Mouse (Mus musculus) limb, embryonic 14.5 days (tissue): ENCODE data around the gene Ccdc141. TPM values are rescaled to one million over a fixed set of nuclear protein-coding genes. Genes with fewer than 3 reads are reported as not detected.

Source experiments
- ATAC-seq: fragments of 200-750 bp; cut with Nextera tagmentation; 2 replicates; pipeline ENCODE4 v1.8.0; 2017; ENCODE audit warnings: low read depth, moderate number of reproducible peaks, moderate TSS enrichment; ENCODE audit not compliant: low FRiP score
- DNase-seq: peaks from one replicate; pipeline ENCODE4 v3.0.0-alpha.2; 2015; ENCODE audit warnings: low spot score
- H3K27ac ChIP-seq: fragments of 300-500 bp; sonication (generic); replicated peaks from 2 replicates; pipeline ENCODE4 v1.5.1; 2014; ENCODE audit warnings: low read depth, mild to moderate bottlenecking, low read length, moderate library complexity, mixed read lengths
- H3K27me3 ChIP-seq: fragments of 300-500 bp; sonication (generic); 2 replicates; pipeline ENCODE4 v1.6.1; 2014; ENCODE audit warnings: low read length, mixed read lengths; ENCODE audit not compliant: control insufficient read depth, insufficient read depth
- H3K36me3 ChIP-seq: fragments of 300-500 bp; sonication (generic); 2 replicates; pipeline ENCODE4 v1.6.1; 2014; ENCODE audit warnings: mild to moderate bottlenecking, low read length, moderate library complexity, mixed read lengths; ENCODE audit not compliant: control insufficient read depth, insufficient read depth
- H3K4me1 ChIP-seq: fragments of 300-500 bp; sonication (generic); 2 replicates; pipeline ENCODE4 v1.6.1; 2014; ENCODE audit warnings: antibody characterized with exemption, low read length, mixed read lengths; ENCODE audit not compliant: control insufficient read depth, insufficient read depth
- H3K4me2 ChIP-seq: fragments of 300-500 bp; sonication (generic); replicated peaks from 2 replicates; pipeline ENCODE4 v1.6.1; 2014; ENCODE audit warnings: low read depth, mild to moderate bottlenecking, low read length, moderate library complexity; ENCODE audit not compliant: severe bottlenecking
- H3K4me3 ChIP-seq: fragments of 300-500 bp; sonication (generic); replicated peaks from 2 replicates; pipeline ENCODE4 v1.5.1; 2014; ENCODE audit warnings: low read length
- H3K9ac ChIP-seq: fragments of 300-500 bp; sonication (generic); 2 replicates; pipeline ENCODE4 v1.6.1; 2014; ENCODE audit warnings: mild to moderate bottlenecking, low read depth, low read length, moderate library complexity; ENCODE audit not compliant: severe bottlenecking
- H3K9me3 ChIP-seq: fragments of 300-500 bp; sonication (generic); 2 replicates; pipeline ENCODE4 v1.6.1; 2016; ENCODE audit warnings: low read length; ENCODE audit not compliant: control insufficient read depth
- POLR2A ChIP-seq: fragments of 200-500 bp; IDR thresholded peaks from 2 replicates; pipeline ENCODE4 v1.8.0; 2012; ENCODE audit warnings: inconsistent platforms, mild to moderate bottlenecking, moderate library complexity, borderline replicate concordance; ENCODE audit not compliant: insufficient read depth, insufficient read length; ENCODE audit errors: extremely low read depth
- WGBS: fragments of 180-500 bp; shearing (Covaris S2); extraction: QIAGEN DNeasy Blood & Tissue Kit; methylation state at CpG from one replicate; pipeline ENCODE4 v1.1.7; 2014; 5-methylcytosine and 5-hydroxymethylcytosine counted together
- polyA plus RNA-seq, 2 experiments: library from polyadenylated mRNA; depleted of rRNA in 1 of 2; stranded (reverse) in 1 of 2; unstranded in 1 of 2; fragments of >200 nt; fragmentation: Nextera tagmentation in 1 of 2; extraction: Ambion mirVana in 1 of 2; gene quantifications; 2 replicates each; pipeline versions ENCODE4 v1.2.1 to v1.2.3; 2012 to 2014

Gene Ccdc141
- polyA plus RNA-seq, 2 experiments: 8.9 to 14.5 TPM

DNA sequence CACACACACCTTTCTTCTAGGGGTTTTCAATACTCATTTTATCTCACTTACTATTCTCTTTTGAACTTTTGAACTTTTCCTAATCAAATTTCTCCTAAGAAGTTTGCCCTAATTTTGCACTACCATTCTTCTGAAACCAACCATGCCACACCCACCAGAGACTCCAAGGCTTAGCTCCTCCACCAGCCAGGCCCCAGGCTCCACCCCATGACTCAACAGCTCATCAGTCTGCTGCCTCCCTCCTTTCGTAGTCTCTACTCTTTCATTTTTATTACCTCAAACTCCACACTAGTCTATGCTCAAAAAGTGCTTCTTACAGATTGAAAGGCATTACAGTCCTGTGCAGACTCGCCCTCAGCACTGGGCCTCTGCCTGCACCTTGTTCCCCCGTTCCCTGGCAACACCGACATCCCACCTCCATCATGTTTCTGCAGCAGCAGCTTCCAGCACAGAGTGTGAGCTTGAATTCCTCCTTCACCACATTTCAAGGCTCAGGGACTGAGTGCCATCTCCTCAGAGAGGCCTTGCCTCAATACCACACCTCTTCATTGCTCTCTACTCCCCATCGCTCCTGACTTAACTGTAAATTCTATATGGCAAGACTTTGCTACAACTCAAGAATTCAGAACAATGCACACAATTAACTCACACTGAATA lies 30.6 kb upstream of the Ccdc141 start:
- no peak overlapping the region for H3K27ac ChIP-seq
- no peak for DNase-seq
- no peak for ATAC-seq
- H3K4me1 ChIP-seq: no peaks in the 10 kb centered on the region
- H3K27me3 ChIP-seq: no peaks in the 10 kb centered on the region
- no peak overlapping the region for H3K9ac ChIP-seq
- TF ChIP-seq POLR2A: no peak
- H3K36me3 ChIP-seq: peaks cover 31% of the 10 kb centered on the region
- H3K4me2 ChIP-seq: no peak overlapping the region
- H3K9me3 ChIP-seq: no peaks in the 10 kb centered on the region
- no peak overlapping the region for H3K4me3 ChIP-seq
- 72% methylated on average over 5 of the region's 5 CpGs for WGBS

DNA sequence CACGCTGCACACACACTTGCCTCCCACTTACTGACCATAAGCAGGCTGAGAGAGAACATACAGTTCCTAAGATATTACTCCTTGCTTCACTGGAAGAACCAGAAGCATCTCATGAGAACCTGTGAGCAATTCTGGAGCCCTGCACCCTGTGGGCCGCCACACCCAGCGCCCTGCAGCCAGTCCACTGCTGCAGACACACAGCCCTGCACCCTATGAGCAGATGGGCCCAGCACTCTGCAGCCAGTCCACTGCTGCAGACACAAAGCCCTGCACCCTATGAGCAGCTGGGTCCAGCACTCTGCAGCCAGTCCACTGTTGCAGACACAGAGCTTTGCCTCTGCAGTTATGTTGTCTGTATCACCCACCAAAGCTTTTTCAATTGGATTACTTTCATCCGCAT lies 29.9 kb upstream of the Ccdc141 start:
- Histone ChIP-seq H3K36me3 (peaks cover 30% of the 10 kb centered on the region), H3K27me3 (no peaks in the 10 kb centered on the region), H3K4me2 (no peak overlapping the region), H3K4me3 (no peak overlapping the region), H3K4me1 (no peaks in the 10 kb centered on the region), H3K27ac (no peak overlapping the region), H3K9me3 (no peaks in the 10 kb centered on the region), H3K9ac (no peak overlapping the region)
- WGBS: 83% methylated on average over 4 of the region's 4 CpGs
- no peak for TF ChIP-seq POLR2A
- no peak for DNase-seq
- no peak for ATAC-seq

DNA sequence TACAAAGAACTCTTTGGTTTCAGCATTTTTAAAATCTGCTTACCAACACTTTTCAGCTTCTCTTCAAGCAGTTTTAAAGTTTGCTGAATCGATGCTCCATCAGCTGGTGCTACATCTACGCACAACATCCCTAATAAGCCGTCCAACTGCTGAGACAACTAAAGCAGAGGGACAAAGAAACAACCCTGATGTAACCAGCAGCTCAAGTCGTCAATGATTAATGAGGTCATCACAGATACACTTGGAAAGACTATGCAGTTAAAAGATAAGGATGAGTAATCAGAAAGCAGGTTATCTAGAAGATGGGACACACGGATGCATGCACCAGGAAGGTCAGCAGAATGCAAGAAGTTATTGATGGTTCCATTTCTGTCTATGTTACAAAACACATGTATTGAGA lies 27.8 kb upstream of the Ccdc141 start:
- WGBS: 84% methylated on average over 5 of the region's 5 CpGs

DNA sequence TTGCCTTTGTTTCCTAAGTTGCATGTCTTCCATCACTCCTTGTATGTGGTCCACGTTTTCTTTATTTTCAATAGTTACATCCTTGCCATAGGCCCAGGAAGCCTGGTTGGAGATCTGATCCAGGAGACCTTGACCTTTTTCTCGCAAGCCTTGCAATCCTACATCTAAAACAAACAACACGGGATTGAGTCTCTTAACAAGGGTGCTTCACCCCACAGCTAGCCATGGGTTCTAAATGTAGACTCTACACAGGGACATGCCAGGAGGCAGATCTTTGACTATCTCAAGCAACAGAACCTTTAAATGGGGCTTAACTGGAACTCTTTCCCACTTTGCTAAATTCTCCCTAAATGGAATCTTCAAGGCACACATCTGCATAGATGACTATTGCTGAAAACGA lies 26.4 kb upstream of the Ccdc141 start:
- Histone ChIP-seq H3K4me3 (no peak overlapping the region), H3K27me3 (no peaks in the 10 kb centered on the region), H3K27ac (no peak overlapping the region), H3K9me3 (no peaks in the 10 kb centered on the region), H3K36me3 (peaks cover 41% of the 10 kb centered on the region), H3K9ac (no peak overlapping the region), H3K4me2 (no peak overlapping the region), H3K4me1 (no peaks in the 10 kb centered on the region)
- DNase-seq (no peak), ATAC-seq (no peak)
- TF ChIP-seq POLR2A: no peak
- WGBS: 87% methylated on average over 4 of the region's 4 CpGs

More for the DNA sequence above, 27.8 kb upstream of the Ccdc141 start:
- no peaks in the 10 kb centered on the region for H3K9me3 ChIP-seq
- DNase-seq (no peak), ATAC-seq (no peak)
- H3K27ac ChIP-seq: no peak overlapping the region
- H3K9ac ChIP-seq: no peak overlapping the region
- no peak for TF ChIP-seq POLR2A
- no peaks in the 10 kb centered on the region for H3K27me3 ChIP-seq
- no peak overlapping the region for H3K4me2 ChIP-seq
- H3K4me3 ChIP-seq: no peak overlapping the region
- no peaks in the 10 kb centered on the region for H3K4me1 ChIP-seq
- H3K36me3 ChIP-seq: peaks cover 43% of the 10 kb centered on the region

DNA sequence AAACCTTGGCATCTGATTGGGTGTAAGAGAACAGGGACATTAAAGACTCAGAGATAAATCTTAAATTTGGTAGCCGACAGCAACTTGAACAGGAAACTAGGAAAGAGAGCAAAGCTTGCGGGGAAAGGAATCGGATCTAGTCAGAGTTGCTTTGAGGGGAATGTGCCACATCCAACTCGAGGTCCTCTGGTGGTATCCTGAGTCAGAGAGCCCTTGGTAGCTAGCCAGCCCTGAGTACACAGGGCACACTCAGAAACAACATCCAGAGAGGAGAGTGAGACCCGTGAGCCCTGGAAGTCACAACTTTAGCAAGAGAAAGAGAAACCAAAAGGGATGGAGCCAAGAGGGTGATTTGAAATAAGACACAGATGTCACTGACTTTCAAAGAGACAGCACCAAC lies 24.6 kb upstream of the Ccdc141 start:
- Histone ChIP-seq H3K4me3 (no peak overlapping the region), H3K4me1 (no peaks in the 10 kb centered on the region), H3K9ac (no peak overlapping the region), H3K4me2 (no peak overlapping the region), H3K9me3 (no peaks in the 10 kb centered on the region), H3K27ac (no peak overlapping the region), H3K36me3 (peaks cover 56% of the 10 kb centered on the region), H3K27me3 (no peaks in the 10 kb centered on the region)
- 87% methylated on average over 5 of the region's 5 CpGs for WGBS
- ATAC-seq (no peak), DNase-seq (no peak)
- TF ChIP-seq POLR2A: no peak
